Mouse (Mus musculus) kidney, postnatal 10 days (tissue): ENCODE data around the gene Gsdma.

Experiments
- DNase-seq: peaks from one replicate; pipeline ENCODE4 v3.0.0; 2021; ENCODE audit warnings: mixed read lengths

Gsdma gene

DNA sequence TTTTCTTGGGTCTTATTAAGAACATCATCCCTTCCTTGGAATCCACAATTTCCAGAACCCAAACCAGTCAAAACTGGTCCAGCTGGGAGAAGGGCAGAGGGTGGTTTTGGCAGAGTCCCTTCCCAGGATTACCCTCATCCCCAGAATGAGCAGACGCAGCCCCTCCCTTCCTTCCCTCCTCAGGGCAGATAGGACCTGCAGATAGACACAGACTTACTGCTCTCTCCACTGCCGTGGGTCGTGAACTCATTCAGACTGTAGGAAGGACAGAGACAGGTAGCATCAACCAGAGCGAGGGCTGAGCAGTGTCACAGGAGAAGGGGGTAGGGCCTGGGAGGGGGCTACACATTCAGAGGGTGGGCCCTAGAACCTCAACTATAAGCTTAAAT is 46.9 kb downstream of the Gsdma start:
- DNase-seq, result no peak

- peak; percentile 69 for DNase-seq
Measured at GRCm38 (mm10) chr11:98712009-98712408, 47.9 kb downstream of the Gsdma start.

- DNase-seq, result no peak
Measured at GRCm38 (mm10) chr11:98713703-98714102, 49.6 kb downstream of the Gsdma start.

DNA sequence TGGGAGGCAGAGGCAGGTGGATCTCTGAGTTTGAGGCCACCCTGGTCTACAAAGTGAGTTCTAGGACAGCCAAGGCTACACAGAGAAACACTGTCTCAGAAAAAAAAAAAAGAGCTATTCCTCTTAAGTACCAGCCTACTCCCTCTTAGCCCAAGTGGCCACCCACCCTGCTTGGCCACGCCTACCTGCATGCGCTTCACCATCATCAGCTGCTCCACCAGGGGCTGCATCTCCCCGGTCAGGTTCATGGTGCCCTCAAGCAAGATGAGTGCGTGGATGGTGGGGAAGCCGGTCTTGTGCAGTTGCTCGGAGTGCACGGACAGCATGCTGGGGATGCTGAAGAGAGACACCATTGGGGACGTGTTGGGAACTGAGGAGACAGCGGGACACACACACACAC is 51.8 kb downstream of the Gsdma start:
- DNase-seq, result no peak

DNA sequence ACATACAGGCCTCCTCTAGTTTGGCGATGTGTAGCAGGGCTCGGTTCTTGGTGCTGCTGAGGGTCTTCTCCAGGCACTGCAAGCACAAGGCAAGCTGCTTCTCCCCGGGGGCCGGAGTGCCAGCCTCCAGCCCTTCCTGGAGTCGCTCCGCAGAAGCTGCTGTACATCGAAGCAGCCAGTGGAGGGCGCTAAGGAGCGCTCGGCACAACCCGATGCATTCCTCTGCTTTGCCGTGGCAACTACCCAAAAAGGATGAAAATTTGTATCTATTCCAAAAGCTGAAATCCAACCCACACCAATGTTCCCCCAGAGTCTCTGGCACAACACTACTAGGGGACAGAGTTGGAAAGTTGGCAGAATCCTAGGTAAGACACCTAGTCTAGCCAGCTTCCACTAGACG is 53.8 kb downstream of the Gsdma start:
- DNase-seq, result peak; percentile 86

DNA sequence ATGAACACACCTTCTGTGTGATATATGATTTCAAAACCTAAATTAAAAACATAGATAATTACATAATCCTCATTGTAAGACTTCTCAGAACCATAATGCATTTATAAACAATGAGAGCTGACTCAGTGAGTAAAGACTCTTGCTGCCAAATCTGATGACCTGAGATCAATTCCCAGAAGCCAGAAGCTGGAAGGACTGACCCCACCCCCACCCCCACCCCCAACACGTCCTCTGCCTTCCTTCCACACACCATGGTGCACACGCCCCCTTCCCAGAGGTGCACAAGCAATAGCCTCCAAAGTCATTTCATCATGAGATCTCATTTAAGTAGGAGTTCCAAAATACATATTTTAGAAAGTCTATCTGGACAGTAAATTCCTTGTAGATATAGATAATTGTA is 56.6 kb downstream of the Gsdma start:
- DNase-seq, result no peak

- DNase-seq, result peak; percentile 77
Measured at GRCm38 (mm10) chr11:98721458-98722226, 57.5 kb downstream of the Gsdma start.

- no peak for DNase-seq
Measured at GRCm38 (mm10) chr11:98723098-98723497, 58.9 kb downstream of the Gsdma start.

DNA sequence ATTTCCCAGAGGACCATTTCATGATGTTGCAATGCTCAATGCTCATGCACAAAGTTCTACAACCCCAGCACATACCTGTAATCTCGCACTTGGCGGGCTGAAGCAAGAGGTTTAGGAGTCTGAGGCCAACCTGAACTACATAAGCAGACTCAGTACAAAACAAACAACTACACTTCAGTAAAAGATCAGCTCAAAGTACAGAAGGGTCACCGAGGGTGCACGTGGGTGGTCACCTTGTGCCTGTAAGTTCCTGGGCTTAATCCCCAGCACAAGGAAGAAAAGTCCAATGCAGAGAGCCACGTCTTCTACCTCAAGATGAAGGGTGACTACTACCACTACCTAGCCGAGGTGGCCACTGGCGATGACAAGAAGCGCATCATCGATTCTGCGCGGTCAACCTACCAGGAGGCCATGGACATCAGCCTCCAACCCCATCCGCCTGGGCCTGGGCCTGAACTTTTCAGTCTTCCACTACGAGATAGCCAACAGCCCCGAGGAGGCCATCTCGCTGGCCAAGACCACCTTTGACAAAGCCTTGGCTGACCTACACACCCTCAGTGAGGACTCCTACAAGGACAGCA is 61.9 kb downstream of the Gsdma start:
- DNase-seq, result no peak
